Mouse (Mus musculus): ENCODE data around the gene Ccdc120. TPM values are rescaled to one million over a fixed set of nuclear protein-coding genes. Genes with fewer than 3 reads are reported as not detected.

Ccdc120 gene
- 2.7 TPM in 1 of 2 replicates, not detected in the other for total RNA-seq (2017)

GRCm38 (mm10) chrX:7750432-7751116 is at the start of gene Ccdc120:
Gene Ccdc120, minus strand, starts transcription at chrX:7750905.
- ATAC-seq (ENCODE audit: extremely low read depth, insufficient number of reproducible peaks, low FRiP score, poor library complexity, severe bottlenecking): no peak

- ATAC-seq (ENCODE audit: extremely low read depth, insufficient number of reproducible peaks, low FRiP score, poor library complexity, severe bottlenecking): no peak
Observed at GRCm38 (mm10) chrX:7797327-7797726, 46.6 kb upstream of the Ccdc120 start.

GRCm38 (mm10) chrX:7795016-7795415 is 44.3 kb upstream of the Ccdc120 start:
- no peak for ATAC-seq (ENCODE audit: extremely low read depth, insufficient number of reproducible peaks, low FRiP score, poor library complexity, severe bottlenecking)

- ATAC-seq (ENCODE audit: extremely low read depth, insufficient number of reproducible peaks, low FRiP score, poor library complexity, severe bottlenecking): no peak
Observed at GRCm38 (mm10) chrX:7793361-7793760, 42.7 kb upstream of the Ccdc120 start.

GRCm38 (mm10) chrX:7790309-7790708 is 39.6 kb upstream of the Ccdc120 start:
- ATAC-seq (ENCODE audit: extremely low read depth, insufficient number of reproducible peaks, low FRiP score, poor library complexity, severe bottlenecking): no peak

- peak; percentile 94 for ATAC-seq (ENCODE audit: extremely low read depth, insufficient number of reproducible peaks, low FRiP score, poor library complexity, severe bottlenecking)
Observed at GRCm38 (mm10) chrX:7789542-7790136, 38.9 kb upstream of the Ccdc120 start, which contains the start of gene Gripap1. Gene Gripap1, plus strand, starts transcription at chrX:7789765.

GRCm38 (mm10) chrX:7782603-7783092 is 31.9 kb upstream of the Ccdc120 start:
- ATAC-seq (ENCODE audit: extremely low read depth, insufficient number of reproducible peaks, low FRiP score, poor library complexity, severe bottlenecking): no peak

GRCm38 (mm10) chrX:7779294-7779693 is 28.6 kb upstream of the Ccdc120 start:
- ATAC-seq (ENCODE audit: extremely low read depth, insufficient number of reproducible peaks, low FRiP score, poor library complexity, severe bottlenecking): no peak

- no peak for ATAC-seq (ENCODE audit: extremely low read depth, insufficient number of reproducible peaks, low FRiP score, poor library complexity, severe bottlenecking)
Observed at GRCm38 (mm10) chrX:7778450-7779244, 27.9 kb upstream of the Ccdc120 start.

GRCm38 (mm10) chrX:7776329-7777082 is 25.8 kb upstream of the Ccdc120 start:
- ATAC-seq (ENCODE audit: extremely low read depth, insufficient number of reproducible peaks, low FRiP score, poor library complexity, severe bottlenecking): 0 out of 2 replicates have a peak, but pooled peaks have one; percentile 48

GRCm38 (mm10) chrX:7775501-7776205 is 24.9 kb upstream of the Ccdc120 start:
- no peak for ATAC-seq (ENCODE audit: extremely low read depth, insufficient number of reproducible peaks, low FRiP score, poor library complexity, severe bottlenecking)

GRCm38 (mm10) chrX:7772766-7773165 is 22.1 kb upstream of the Ccdc120 start:
- ATAC-seq (ENCODE audit: extremely low read depth, insufficient number of reproducible peaks, low FRiP score, poor library complexity, severe bottlenecking): no peak

GRCm38 (mm10) chrX:7769302-7770017 is 18.8 kb upstream of the Ccdc120 start:
- no peak for ATAC-seq (ENCODE audit: extremely low read depth, insufficient number of reproducible peaks, low FRiP score, poor library complexity, severe bottlenecking)

GRCm38 (mm10) chrX:7765764-7766163 is 15.1 kb upstream of the Ccdc120 start:
- no peak for ATAC-seq (ENCODE audit: extremely low read depth, insufficient number of reproducible peaks, low FRiP score, poor library complexity, severe bottlenecking)

- ATAC-seq (ENCODE audit: extremely low read depth, insufficient number of reproducible peaks, low FRiP score, poor library complexity, severe bottlenecking): no peak
Observed at GRCm38 (mm10) chrX:7765281-7765670, 14.6 kb upstream of the Ccdc120 start.

- ATAC-seq (ENCODE audit: extremely low read depth, insufficient number of reproducible peaks, low FRiP score, poor library complexity, severe bottlenecking): no peak
Observed at GRCm38 (mm10) chrX:7764657-7765280, 14.1 kb upstream of the Ccdc120 start.

GRCm38 (mm10) chrX:7763631-7764393 is 13.1 kb upstream of the Ccdc120 start:
- ATAC-seq (ENCODE audit: extremely low read depth, insufficient number of reproducible peaks, low FRiP score, poor library complexity, severe bottlenecking): no peak

All from neutrophil, adult 5-6 weeks (primary cell).